Mouse (Mus musculus): ENCODE results near the gene Taar8b. TPM values are rescaled to one million over a fixed set of nuclear protein-coding genes. Genes with fewer than 3 reads are reported as not detected.
A peak's percentile ranks its signal among the peaks of the same experiment; 100 is the strongest.
"Not testable (repeated sequence)": the region's sequence is repeated elsewhere in the genome, so short reads cannot be mapped to it uniquely, and the experiment has no call there.

Gene Taar8b
- polyA plus RNA-seq, 1 experiment from 2014 or later: not detected

DNA sequence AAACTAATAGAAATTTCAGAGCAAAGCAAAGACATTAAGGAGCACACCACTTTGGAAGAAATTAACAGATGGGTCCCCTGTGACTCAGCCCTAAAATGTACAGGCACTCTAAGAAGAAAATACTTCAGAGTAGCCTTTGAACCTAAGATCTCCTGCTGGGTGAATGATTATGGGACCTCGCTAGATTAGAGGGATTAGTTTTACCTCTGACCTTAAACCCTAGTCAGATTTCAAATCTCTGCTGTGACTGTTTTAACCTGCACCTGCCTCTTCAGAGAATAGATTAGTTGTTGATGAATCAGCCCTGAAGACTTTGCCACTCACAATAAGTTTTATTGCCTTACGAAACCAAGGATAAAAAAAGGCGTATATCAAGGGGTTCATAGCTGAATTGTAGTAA lies 16.1 kb upstream of the Taar8b start:
- Histone ChIP-seq H3K4me2 (ENCODE audit: low read depth, severe bottlenecking) (no peak overlapping the region), H3K36me3 (ENCODE audit: control insufficient read depth, insufficient read depth, low read length) (no peaks in the 10 kb centered on the region), H3K9ac (ENCODE audit: low read length) (no peak overlapping the region), H3K4me1 (ENCODE audit: control insufficient read depth, insufficient read depth, low read length) (no peaks in the 10 kb centered on the region), H3K4me3 (ENCODE audit: low read depth, low read length) (no peak overlapping the region), H3K27me3 (ENCODE audit: control insufficient read depth, insufficient read depth, low read length) (no peaks in the 10 kb centered on the region), H3K27ac (replicated peaks; ENCODE audit: low read depth, low read length) (no peak overlapping the region), H3K9me3 (ENCODE audit: control insufficient read depth, low read length) (no peaks in the 10 kb centered on the region)
- no peak for DNase-seq (ENCODE audit: low spot score)
- 41% methylated on average over 3 of the region's 3 CpGs for WGBS
- ATAC-seq (ENCODE audit: insufficient number of reproducible peaks, low FRiP score, low TSS enrichment, low read depth): no peak

DNA sequence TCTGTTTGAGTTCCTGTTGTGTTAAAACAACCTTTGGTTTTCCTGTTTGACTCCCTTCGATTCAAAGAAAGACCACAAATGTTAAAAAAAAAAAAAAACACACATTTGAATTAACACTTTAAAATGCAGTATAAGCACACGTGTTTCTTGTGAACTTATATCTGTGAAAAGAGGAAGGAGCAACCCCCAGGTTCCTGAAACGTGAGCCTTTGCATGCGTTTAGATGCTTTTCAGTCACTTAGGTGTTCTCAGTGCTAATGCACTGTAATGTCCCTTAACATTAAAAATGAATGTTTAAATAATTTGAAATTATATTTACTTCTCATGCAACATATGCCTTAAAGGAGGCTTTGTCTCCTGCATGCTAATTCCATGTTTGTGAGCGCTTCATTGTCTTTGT lies 15.7 kb upstream of the Taar8b start:
- no peak for ATAC-seq (ENCODE audit: insufficient number of reproducible peaks, low FRiP score, low TSS enrichment, low read depth)
- H3K9me3 ChIP-seq (ENCODE audit: control insufficient read depth, low read length): no peaks in the 10 kb centered on the region
- WGBS: 57% methylated on average over 5 of the region's 5 CpGs

DNA sequence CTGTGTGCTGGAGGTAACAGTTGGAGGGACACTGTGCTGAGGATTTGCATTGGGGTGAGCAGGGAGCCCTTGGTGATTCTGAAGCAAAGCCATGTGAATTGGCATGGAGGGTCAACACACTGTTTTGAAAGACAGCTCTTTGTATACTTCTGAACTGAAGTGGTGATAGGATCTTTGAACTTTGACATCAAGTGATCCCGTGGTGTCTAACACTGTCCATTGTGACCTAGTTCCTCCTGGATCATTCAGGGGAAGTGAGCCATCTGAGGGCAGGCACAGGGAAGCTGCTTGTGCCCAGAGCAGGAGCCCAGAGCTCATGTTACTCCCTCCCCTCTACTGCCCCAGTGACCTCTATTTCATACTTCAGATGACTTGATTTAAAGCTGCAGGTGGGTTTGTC lies 11.2 kb upstream of the Taar8b start:
- H3K9me3 ChIP-seq (ENCODE audit: control insufficient read depth, low read length); H3K4me2 ChIP-seq (ENCODE audit: low read depth, severe bottlenecking); H3K27me3 ChIP-seq (ENCODE audit: control insufficient read depth, insufficient read depth, low read length); H3K9ac ChIP-seq (ENCODE audit: low read length); H3K4me3 ChIP-seq (ENCODE audit: low read depth, low read length); H3K4me1 ChIP-seq (ENCODE audit: control insufficient read depth, insufficient read depth, low read length); ATAC-seq (ENCODE audit: insufficient number of reproducible peaks, low FRiP score, low TSS enrichment, low read depth); DNase-seq (ENCODE audit: low spot score); H3K27ac ChIP-seq (replicated peaks; ENCODE audit: low read depth, low read length); H3K36me3 ChIP-seq (ENCODE audit: control insufficient read depth, insufficient read depth, low read length): not testable (repeated sequence)
- WGBS: 64% methylated on average over 1 of the region's 1 CpGs

More for the DNA sequence above, 15.7 kb upstream of the Taar8b start:
- no peak for DNase-seq (ENCODE audit: low spot score)
- Histone ChIP-seq H3K4me1 (ENCODE audit: control insufficient read depth, insufficient read depth, low read length) (no peaks in the 10 kb centered on the region), H3K4me2 (ENCODE audit: low read depth, severe bottlenecking) (no peak overlapping the region), H3K27me3 (ENCODE audit: control insufficient read depth, insufficient read depth, low read length) (no peaks in the 10 kb centered on the region), H3K9ac (ENCODE audit: low read length) (no peak overlapping the region), H3K36me3 (ENCODE audit: control insufficient read depth, insufficient read depth, low read length) (no peaks in the 10 kb centered on the region), H3K4me3 (ENCODE audit: low read depth, low read length) (no peak overlapping the region), H3K27ac (replicated peaks; ENCODE audit: low read depth, low read length) (no peak overlapping the region)

DNA sequence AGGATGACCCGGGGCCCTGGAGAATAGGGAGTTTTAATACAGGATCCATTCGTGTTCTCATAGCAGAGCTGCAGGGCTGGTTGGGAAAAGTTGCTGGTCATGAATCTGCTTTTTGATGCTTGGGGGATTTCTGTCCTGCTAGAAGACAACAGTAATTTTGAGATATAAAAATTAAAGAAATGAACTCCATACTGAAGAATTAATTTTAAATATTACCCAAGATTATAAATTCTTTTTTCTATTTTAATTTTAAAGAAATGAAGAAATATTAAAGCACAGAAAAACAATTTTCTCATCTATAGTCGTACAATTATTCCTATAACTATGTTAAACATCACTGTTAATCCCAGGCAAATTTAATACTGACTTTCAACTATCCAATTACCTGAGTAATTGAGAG lies 9.7 kb upstream of the Taar8b start, which contains the start of gene Taar8c:
Gene Taar8c (minus strand): TSS at position 101 of the 400 bp plus-strand sequence.
- H3K9me3 ChIP-seq (ENCODE audit: control insufficient read depth, low read length); H3K4me3 ChIP-seq (ENCODE audit: low read depth, low read length); H3K27me3 ChIP-seq (ENCODE audit: control insufficient read depth, insufficient read depth, low read length); H3K36me3 ChIP-seq (ENCODE audit: control insufficient read depth, insufficient read depth, low read length); H3K4me1 ChIP-seq (ENCODE audit: control insufficient read depth, insufficient read depth, low read length); DNase-seq (ENCODE audit: low spot score); H3K9ac ChIP-seq (ENCODE audit: low read length); H3K27ac ChIP-seq (replicated peaks; ENCODE audit: low read depth, low read length); ATAC-seq (ENCODE audit: insufficient number of reproducible peaks, low FRiP score, low TSS enrichment, low read depth); H3K4me2 ChIP-seq (ENCODE audit: low read depth, severe bottlenecking): not testable (repeated sequence)
- WGBS: 84% methylated on average over 1 of the region's 3 CpGs

DNA sequence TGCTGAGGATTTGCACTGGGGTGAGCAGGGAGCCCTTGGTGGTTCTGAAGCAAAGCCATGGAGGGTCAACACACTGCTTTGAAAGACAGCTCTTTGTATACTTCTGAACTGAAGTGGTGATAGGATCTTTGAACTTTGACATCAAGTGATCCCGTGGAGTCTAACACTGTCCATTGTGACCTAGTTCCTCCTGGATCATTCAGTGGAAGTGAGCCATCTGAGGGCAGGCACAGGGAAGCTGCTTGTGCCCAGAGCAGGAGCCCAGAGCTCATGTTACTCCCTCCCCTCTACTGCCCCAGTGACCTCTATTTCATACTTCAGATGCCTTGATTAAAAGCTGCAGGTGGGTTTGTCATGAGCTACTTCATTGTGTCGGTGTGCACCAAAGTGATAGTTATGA lies 4.9 kb upstream of the Taar8b start:
- not testable (repeated sequence) for ATAC-seq (ENCODE audit: insufficient number of reproducible peaks, low FRiP score, low TSS enrichment, low read depth); H3K4me3 ChIP-seq (ENCODE audit: low read depth, low read length); H3K4me2 ChIP-seq (ENCODE audit: low read depth, severe bottlenecking); H3K9me3 ChIP-seq (ENCODE audit: control insufficient read depth, low read length); H3K9ac ChIP-seq (ENCODE audit: low read length); H3K27me3 ChIP-seq (ENCODE audit: control insufficient read depth, insufficient read depth, low read length); H3K4me1 ChIP-seq (ENCODE audit: control insufficient read depth, insufficient read depth, low read length); DNase-seq (ENCODE audit: low spot score); H3K36me3 ChIP-seq (ENCODE audit: control insufficient read depth, insufficient read depth, low read length); H3K27ac ChIP-seq (replicated peaks; ENCODE audit: low read depth, low read length)
- WGBS: 80% methylated on average over 2 of the region's 2 CpGs

DNA sequence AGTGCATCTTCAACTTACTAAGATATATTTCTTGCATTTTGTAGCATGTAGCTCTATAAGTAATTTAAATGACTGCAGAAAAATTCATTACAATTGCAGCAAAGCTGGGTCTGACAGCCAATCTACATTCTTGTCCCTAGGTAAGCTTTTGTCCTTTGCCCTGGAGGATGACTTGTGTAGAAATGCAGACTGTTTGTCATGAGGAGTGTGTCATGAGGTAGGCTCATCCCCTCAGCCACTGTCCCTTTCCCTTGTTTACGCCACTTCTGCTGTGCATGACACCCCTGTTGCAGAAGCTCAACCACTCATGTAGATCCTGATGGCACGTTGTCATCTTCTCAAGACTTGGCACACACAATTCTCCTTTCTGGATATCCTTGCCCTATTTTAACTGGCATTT lies 4.9 kb downstream of the Taar8b start:
- WGBS: 91% methylated on average over 2 of the region's 2 CpGs

DNA sequence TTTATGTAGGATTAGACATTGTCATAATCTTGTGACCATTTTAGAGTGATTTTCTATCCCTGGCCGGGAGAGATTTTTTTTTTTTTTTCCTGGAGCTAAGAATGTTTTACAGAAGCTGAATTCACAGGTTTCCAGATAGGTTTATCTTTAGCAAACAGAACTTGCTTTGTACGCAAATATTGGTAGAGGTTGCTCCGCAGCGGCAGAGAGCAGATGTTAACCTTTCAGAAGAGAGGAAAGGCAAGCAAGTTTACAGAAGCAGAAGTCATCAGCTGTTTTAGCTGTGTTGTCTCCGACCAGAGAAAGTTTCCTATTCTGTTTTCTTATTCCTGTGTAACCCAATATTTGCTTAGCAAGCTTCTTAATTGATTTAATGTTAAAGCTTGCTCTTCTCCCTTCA lies 5.5 kb downstream of the Taar8b start:
- no peak for DNase-seq (ENCODE audit: low spot score)
- Histone ChIP-seq H3K4me1 (ENCODE audit: control insufficient read depth, insufficient read depth, low read length) (no peaks in the 10 kb centered on the region), H3K27me3 (ENCODE audit: control insufficient read depth, insufficient read depth, low read length) (no peaks in the 10 kb centered on the region), H3K27ac (replicated peaks; ENCODE audit: low read depth, low read length) (no peak overlapping the region), H3K4me3 (ENCODE audit: low read depth, low read length) (no peak overlapping the region), H3K9me3 (ENCODE audit: control insufficient read depth, low read length) (no peaks in the 10 kb centered on the region), H3K9ac (ENCODE audit: low read length) (no peak overlapping the region), H3K36me3 (ENCODE audit: control insufficient read depth, insufficient read depth, low read length) (no peaks in the 10 kb centered on the region), H3K4me2 (ENCODE audit: low read depth, severe bottlenecking) (no peak overlapping the region)
- no peak for ATAC-seq (ENCODE audit: insufficient number of reproducible peaks, low FRiP score, low TSS enrichment, low read depth)
- 92% methylated on average over 5 of the region's 5 CpGs for WGBS

More for the DNA sequence above, 4.9 kb downstream of the Taar8b start:
- H3K9me3 ChIP-seq (ENCODE audit: control insufficient read depth, low read length): no peaks in the 10 kb centered on the region
- no peak overlapping the region for H3K4me3 ChIP-seq (ENCODE audit: low read depth, low read length)
- H3K9ac ChIP-seq (ENCODE audit: low read length): no peak overlapping the region
- no peak overlapping the region for H3K4me2 ChIP-seq (ENCODE audit: low read depth, severe bottlenecking)
- H3K27ac ChIP-seq (replicated peaks; ENCODE audit: low read depth, low read length): no peak overlapping the region
- ATAC-seq (ENCODE audit: insufficient number of reproducible peaks, low FRiP score, low TSS enrichment, low read depth): no peak
- H3K36me3 ChIP-seq (ENCODE audit: control insufficient read depth, insufficient read depth, low read length): no peaks in the 10 kb centered on the region
- DNase-seq (ENCODE audit: low spot score): no peak
- no peaks in the 10 kb centered on the region for H3K4me1 ChIP-seq (ENCODE audit: control insufficient read depth, insufficient read depth, low read length)
- H3K27me3 ChIP-seq (ENCODE audit: control insufficient read depth, insufficient read depth, low read length): no peaks in the 10 kb centered on the region

DNA sequence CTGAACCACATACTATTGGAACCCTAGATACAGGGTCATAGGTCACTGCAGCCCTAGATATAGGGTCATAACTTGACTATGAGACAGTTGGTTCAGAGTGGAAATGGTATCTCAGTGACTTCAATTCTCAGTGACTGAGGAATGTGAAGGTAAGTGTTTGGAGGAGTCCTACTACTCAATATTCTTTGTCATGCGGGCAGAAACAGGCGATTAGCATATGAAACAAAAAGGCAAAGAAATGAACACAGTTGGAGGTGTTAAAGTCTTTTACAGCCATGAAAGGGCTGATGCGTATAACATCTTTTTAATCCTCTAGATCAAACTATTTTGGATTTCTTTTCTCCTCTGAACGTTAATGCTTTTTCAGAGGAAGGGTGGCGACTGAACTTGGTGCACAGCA lies 6.2 kb downstream of the Taar8b start:
- H3K27ac ChIP-seq (replicated peaks; ENCODE audit: low read depth, low read length): no peak overlapping the region
- H3K4me3 ChIP-seq (ENCODE audit: low read depth, low read length): no peak overlapping the region
- WGBS: 82% methylated on average over 5 of the region's 5 CpGs
- H3K27me3 ChIP-seq (ENCODE audit: control insufficient read depth, insufficient read depth, low read length): no peaks in the 10 kb centered on the region
- H3K9me3 ChIP-seq (ENCODE audit: control insufficient read depth, low read length): no peaks in the 10 kb centered on the region
- H3K4me1 ChIP-seq (ENCODE audit: control insufficient read depth, insufficient read depth, low read length): no peaks in the 10 kb centered on the region
- ATAC-seq (ENCODE audit: insufficient number of reproducible peaks, low FRiP score, low TSS enrichment, low read depth): no peak
- DNase-seq (ENCODE audit: low spot score): no peak
- H3K4me2 ChIP-seq (ENCODE audit: low read depth, severe bottlenecking): no peak overlapping the region
- H3K9ac ChIP-seq (ENCODE audit: low read length): no peak overlapping the region
- no peaks in the 10 kb centered on the region for H3K36me3 ChIP-seq (ENCODE audit: control insufficient read depth, insufficient read depth, low read length)

DNA sequence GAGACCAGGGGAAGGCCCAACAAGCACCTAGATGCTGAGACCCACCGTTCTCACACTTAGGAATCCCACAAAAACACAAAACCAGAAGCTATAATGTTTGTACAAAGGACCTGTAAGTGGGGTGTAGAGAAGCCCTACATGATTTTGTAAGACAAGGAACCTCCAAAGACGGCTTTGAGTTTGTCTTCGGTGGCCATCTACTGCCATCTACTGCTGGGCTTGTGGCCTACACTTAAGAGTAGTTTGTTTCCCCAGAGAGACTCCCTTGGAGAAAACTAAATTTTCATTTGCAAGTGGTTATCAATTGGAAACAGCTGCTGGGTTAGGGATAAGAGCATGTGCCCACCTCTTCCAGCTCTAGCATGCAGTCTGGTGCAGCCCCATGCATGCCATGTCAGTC lies 11.9 kb downstream of the Taar8b start:
- ATAC-seq (ENCODE audit: insufficient number of reproducible peaks, low FRiP score, low TSS enrichment, low read depth): no peak
- WGBS: 39% methylated on average over 3 of the region's 3 CpGs
- H3K4me3 ChIP-seq (ENCODE audit: low read depth, low read length): no peak overlapping the region
- no peaks in the 10 kb centered on the region for H3K27me3 ChIP-seq (ENCODE audit: control insufficient read depth, insufficient read depth, low read length)
- peak; percentile 44 for DNase-seq (ENCODE audit: low spot score)
- no peaks in the 10 kb centered on the region for H3K36me3 ChIP-seq (ENCODE audit: control insufficient read depth, insufficient read depth, low read length)
- H3K4me2 ChIP-seq (ENCODE audit: low read depth, severe bottlenecking): no peak overlapping the region
- H3K27ac ChIP-seq (replicated peaks; ENCODE audit: low read depth, low read length): no peak overlapping the region
- H3K4me1 ChIP-seq (ENCODE audit: control insufficient read depth, insufficient read depth, low read length): no peaks in the 10 kb centered on the region
- H3K9ac ChIP-seq (ENCODE audit: low read length): no peak overlapping the region
- no peaks in the 10 kb centered on the region for H3K9me3 ChIP-seq (ENCODE audit: control insufficient read depth, low read length)
